Mouse (Mus musculus): Measurements from ENCODE around the gene Usp40. TPM values are rescaled to one million over a fixed set of nuclear protein-coding genes. Genes with fewer than 3 reads are reported as not detected.
"Not testable (repeated sequence)": the region's sequence is repeated elsewhere in the genome, so short reads cannot be mapped to it uniquely, and the experiment has no call there.

Gene Usp40
- polyA plus RNA-seq (2015; fragmentation: Nextera tagmentation; extraction: Ambion mirVana), result 26.7 and 27.2 TPM in 2 replicates

DNA sequence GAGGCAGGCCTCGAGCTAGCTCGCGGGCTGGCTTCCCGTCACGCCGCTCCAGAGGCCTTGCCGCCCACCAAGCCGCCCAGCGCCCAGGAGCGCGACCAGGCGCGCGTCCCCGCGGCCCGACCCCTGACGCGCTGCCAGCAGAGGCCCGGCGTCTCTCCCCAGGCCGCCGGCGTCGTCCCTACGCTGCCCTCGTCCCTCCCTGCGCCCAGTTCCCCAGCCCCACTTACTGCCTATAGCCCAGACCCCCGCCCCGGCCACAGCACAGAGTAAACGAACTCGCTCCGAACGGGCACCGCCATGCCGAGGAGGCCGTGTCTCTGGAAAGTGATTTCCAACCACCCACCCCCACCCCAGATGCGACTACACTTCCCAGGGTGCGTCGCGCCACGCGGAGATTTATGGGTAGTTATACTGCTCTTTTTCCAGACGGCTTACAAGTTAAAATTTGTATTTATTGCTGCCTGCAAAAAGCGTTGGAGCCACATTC lies at the start of gene Usp40:
Gene Usp40, minus strand, starts transcription at position 341 of the 487 bp plus-strand sequence.
- Histone ChIP-seq H3K9ac (replicated peaks) (peak within 1 kb of the TSS; percentile 92), H3K4me2 (replicated peaks) (peak within 1 kb of the TSS; percentile 63), H3K27ac (replicated peaks) (peak within 1 kb of the TSS; percentile 94), H3K27me3 (no peaks in the 10 kb centered on the region), H3K36me3 (no peaks in the 10 kb centered on the region; the same call in 1 of the 2 replicates), H3K4me1 (peaks cover 21% of the 10 kb centered on the region), H3K9me3 (no peaks in the 10 kb centered on the region), H3K4me3 (peak within 1 kb of the TSS; percentile 82)
- ATAC-seq (replicated peaks), result peak; percentile 98
- WGBS, result under 1% methylated on average over 42 of the region's 45 CpGs

DNA sequence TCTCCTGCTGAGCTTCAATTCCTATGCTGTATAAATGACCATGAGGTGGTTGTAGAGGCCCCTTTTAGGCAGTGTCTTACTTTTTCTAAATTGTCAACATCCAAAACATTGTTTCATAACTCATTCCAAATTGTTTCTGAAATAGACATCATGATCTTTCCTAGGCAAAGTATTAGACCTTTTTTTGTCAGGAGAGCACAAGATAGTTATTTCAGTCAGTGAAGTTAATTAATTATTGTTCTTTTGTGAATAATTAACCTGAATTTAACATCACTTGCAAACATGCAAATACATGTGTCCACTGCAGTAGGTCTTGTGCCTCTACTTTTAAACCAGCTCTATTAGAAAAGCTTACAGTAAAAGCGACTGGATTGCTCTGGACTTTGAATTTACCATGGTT lies 46.7 kb upstream of the Usp40 start, which contains the start of gene Ugt1a10:
Gene Ugt1a10, plus strand, starts transcription at position 301 of the 400 bp plus-strand sequence.
- Histone ChIP-seq H3K27me3 (no peaks in the 10 kb centered on the region), H3K4me3 (no peak within 1 kb of the TSS), H3K9ac (replicated peaks) (no peak within 1 kb of the TSS), H3K4me2 (replicated peaks) (no peak within 1 kb of the TSS), H3K36me3 (no peaks in the 10 kb centered on the region), H3K4me1 (no peaks in the 10 kb centered on the region), H3K27ac (replicated peaks) (no peak within 1 kb of the TSS), H3K9me3 (no peaks in the 10 kb centered on the region)
- no peak for ATAC-seq (replicated peaks)
- 75% methylated on average over 1 of the region's 1 CpGs for WGBS

DNA sequence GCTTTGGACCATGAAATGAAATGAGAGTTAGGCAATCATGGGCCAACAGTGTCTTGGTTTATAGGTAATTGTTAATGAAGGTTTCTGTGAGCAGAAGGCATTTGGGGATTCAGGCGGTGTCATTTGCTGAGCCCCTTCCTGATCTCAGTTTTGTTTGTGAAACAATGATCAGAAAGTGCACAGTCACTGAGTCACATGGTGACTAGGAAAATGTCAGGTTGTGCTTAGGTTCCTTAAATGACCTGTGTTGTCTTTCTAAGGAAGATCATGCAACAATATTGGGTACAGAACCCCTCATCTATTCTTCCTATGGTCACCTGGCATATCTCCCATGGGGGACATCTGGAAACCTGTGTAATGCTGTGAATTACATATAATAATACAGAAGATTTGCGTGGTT lies 39.1 kb upstream of the Usp40 start:
- H3K9me3 ChIP-seq; H3K4me3 ChIP-seq; H3K4me2 ChIP-seq (replicated peaks); ATAC-seq (replicated peaks); H3K9ac ChIP-seq (replicated peaks); H3K4me1 ChIP-seq; H3K27me3 ChIP-seq; H3K36me3 ChIP-seq; H3K27ac ChIP-seq (replicated peaks): not testable (repeated sequence)
- WGBS, result 79% methylated on average over 2 of the region's 2 CpGs

DNA sequence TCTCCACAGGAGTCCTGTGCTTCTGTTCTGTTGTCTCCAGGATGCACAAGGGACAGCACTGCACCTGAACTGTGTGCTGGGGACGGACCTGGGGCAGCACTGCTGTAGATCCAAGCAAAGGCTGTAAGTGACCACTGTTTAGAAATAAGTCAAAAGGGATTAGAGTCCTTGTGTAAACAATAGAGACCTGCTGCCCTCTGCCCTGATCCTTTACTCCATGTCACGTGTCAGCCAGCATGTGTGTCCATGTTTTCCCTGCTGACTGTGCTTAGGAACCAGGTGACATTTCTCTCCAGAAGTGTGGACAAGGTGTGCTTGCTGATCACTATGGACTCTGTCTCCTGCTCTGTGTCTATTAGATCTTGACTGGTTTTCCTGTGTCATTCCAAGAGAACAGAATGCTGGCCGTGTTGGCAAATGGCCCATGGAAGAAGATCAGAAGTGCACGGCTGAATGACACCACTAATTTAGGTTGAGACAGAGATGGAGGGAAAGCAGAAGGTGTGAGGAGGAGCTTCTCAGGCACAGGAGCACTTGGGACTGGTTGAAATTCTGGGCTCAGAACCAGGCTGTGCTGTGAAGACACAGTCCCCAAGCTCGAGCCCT lies 36.6 kb upstream of the Usp40 start:
- not testable (repeated sequence) for ATAC-seq (replicated peaks); H3K4me3 ChIP-seq; H3K27ac ChIP-seq (replicated peaks); H3K4me1 ChIP-seq; H3K27me3 ChIP-seq; H3K4me2 ChIP-seq (replicated peaks); H3K9me3 ChIP-seq; H3K36me3 ChIP-seq; H3K9ac ChIP-seq (replicated peaks)
- WGBS, result 79% methylated on average over 4 of the region's 5 CpGs

DNA sequence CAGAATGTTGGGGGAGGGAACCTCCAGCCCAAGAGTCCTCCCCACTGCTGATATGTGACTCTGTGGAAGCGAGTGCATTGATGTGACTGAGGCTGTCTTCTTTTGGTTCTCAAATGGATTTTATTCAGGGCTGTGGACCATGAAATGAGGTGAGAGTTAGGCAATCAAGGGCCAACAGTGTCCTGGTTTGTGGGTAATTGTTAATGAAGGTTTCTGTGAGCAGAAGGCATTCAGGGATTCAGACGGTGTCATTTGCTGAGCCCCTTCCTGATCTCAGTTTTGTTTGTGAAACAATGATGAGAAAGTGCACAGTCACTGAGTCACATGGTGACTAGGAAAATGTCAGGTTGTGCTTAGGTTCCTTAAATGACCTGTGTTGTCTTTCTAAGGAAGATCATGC lies 34.7 kb upstream of the Usp40 start:
- not testable (repeated sequence) for H3K27me3 ChIP-seq; H3K4me1 ChIP-seq; H3K9me3 ChIP-seq; H3K4me2 ChIP-seq (replicated peaks); H3K9ac ChIP-seq (replicated peaks); H3K27ac ChIP-seq (replicated peaks); ATAC-seq (replicated peaks); H3K36me3 ChIP-seq; H3K4me3 ChIP-seq
- WGBS, result 32% methylated on average over 1 of the region's 2 CpGs

DNA sequence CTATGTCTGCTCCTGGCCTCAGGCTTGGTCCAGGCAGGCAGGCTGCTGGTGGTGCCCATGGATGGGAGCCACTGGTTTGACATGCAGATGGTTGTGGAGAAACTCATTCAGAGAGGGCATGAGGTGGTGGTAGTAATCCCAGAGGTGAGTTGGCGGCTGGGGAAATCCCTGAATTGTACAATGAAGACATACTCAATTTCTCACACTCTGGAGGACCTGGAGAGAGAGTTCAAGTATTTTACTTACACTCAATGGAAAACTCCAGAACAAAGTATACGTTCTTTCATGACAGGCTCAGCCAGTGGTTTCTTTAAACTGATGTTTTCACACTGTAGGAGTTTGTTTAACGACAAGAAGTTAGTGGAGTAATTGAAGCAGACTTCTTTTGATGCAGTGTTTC lies 16.9 kb upstream of the Usp40 start:
- WGBS, result 57% methylated on average over 3 of the region's 3 CpGs
- H3K9ac ChIP-seq (replicated peaks); H3K9me3 ChIP-seq; H3K4me1 ChIP-seq; H3K4me2 ChIP-seq (replicated peaks); H3K4me3 ChIP-seq; ATAC-seq (replicated peaks); H3K27me3 ChIP-seq; H3K36me3 ChIP-seq; H3K27ac ChIP-seq (replicated peaks): not testable (repeated sequence)

DNA sequence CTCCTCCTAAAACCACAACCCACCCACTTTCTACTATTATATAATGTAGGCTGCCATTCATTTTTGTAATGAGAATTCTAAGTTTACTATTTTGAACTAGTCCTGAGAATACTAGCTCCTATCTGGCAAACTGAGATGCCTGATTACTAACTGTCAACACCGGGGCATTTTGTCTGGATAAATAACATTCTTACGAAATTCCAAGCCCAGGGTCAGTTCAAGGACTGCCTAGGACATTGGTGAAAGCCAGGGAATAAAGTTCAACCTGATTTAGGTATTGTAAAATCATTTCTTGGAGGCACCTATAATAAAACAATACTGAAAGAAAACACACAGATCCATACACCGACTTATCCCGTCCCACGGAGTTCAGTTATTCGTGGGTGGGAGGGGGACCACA lies 7.0 kb upstream of the Usp40 start:
- Histone ChIP-seq H3K4me1 (no peaks in the 10 kb centered on the region), H3K9me3 (no peaks in the 10 kb centered on the region), H3K4me3 (no peak overlapping the region), H3K27me3 (no peaks in the 10 kb centered on the region), H3K4me2 (replicated peaks) (no peak overlapping the region), H3K9ac (replicated peaks) (no peak overlapping the region), H3K27ac (replicated peaks) (no peak overlapping the region), H3K36me3 (no peaks in the 10 kb centered on the region)
- WGBS, result 91% methylated on average over 6 of the region's 6 CpGs
- ATAC-seq (replicated peaks), result no peak

DNA sequence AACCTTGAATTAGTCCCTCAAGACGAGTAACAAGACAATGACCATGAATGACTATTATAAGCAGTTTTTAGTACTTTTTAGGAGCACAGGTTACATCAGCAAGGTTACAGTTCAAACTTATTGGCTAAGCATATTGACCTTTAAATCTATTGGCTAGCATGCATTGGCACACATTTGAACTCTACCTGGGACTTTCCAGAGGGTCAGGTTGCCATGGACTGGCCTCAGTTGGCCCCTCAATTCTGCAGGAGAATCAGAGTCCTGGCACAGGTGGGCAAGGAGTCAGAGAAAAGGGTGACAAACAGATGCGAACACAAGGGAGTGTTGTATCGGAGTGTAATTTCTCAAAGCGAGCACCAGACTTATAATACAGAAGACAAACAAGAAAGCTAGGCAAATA lies 6.3 kb upstream of the Usp40 start:
- H3K4me2 ChIP-seq (replicated peaks), result no peak overlapping the region
- H3K9me3 ChIP-seq, result no peaks in the 10 kb centered on the region
- no peak overlapping the region for H3K27ac ChIP-seq (replicated peaks)
- H3K27me3 ChIP-seq, result no peaks in the 10 kb centered on the region
- H3K36me3 ChIP-seq, result no peaks in the 10 kb centered on the region
- H3K4me1 ChIP-seq, result no peaks in the 10 kb centered on the region
- H3K4me3 ChIP-seq, result no peak overlapping the region
- ATAC-seq (replicated peaks), result no peak
- no peak overlapping the region for H3K9ac ChIP-seq (replicated peaks)
- WGBS, result 96% methylated on average over 4 of the region's 4 CpGs

DNA sequence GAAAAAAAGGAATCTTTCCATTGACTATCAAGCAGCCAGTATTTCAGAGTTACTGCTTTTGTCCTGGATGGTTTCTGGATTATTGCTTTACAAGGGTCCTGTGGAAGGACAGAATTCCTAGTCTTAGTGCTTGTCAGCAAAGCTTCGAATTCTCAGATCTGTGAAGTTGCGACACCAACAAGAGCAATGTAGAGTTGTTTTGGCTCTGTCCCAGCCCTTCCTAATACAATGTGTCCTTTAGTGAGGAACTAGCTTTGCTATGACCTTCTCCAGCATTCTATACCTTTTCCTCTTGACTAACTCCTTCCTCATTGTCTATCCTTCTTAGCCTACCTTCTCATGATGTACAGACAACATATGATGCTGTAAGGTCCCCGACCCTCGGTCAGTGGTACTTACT lies 5.8 kb upstream of the Usp40 start:
- Histone ChIP-seq H3K27ac (replicated peaks) (no peak overlapping the region), H3K36me3 (no peaks in the 10 kb centered on the region), H3K9me3 (no peaks in the 10 kb centered on the region), H3K4me2 (replicated peaks) (no peak overlapping the region), H3K9ac (replicated peaks) (no peak overlapping the region), H3K4me1 (no peaks in the 10 kb centered on the region), H3K27me3 (no peaks in the 10 kb centered on the region), H3K4me3 (no peak overlapping the region)
- ATAC-seq (replicated peaks), result no peak
- 93% methylated on average over 4 of the region's 4 CpGs for WGBS

DNA sequence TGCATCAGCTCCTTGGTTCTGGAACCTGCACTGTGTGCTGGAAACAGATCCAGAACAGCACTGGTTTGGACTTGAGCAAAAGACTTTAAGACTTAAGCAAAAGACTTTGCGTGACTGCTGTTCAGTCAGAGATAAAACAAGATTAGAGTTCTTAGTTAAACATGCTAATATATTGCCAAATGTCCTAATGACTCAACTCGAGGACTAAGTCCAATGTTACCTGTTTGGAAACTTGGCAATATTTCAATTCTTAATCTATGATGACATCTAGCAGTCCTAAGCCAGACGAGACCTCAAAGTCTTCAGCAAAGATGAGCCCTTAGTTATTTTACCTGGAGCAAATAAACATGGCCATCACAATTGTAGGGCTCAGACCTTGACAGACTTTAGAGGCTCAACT lies 5.4 kb upstream of the Usp40 start:
- Histone ChIP-seq H3K36me3 (no peaks in the 10 kb centered on the region), H3K27me3 (no peaks in the 10 kb centered on the region), H3K4me1 (peaks cover 2% of the 10 kb centered on the region; the same call in 1 of the 2 replicates), H3K9ac (replicated peaks) (no peak overlapping the region), H3K27ac (replicated peaks) (no peak overlapping the region), H3K4me3 (no peak overlapping the region), H3K9me3 (no peaks in the 10 kb centered on the region), H3K4me2 (replicated peaks) (no peak overlapping the region)
- ATAC-seq (replicated peaks), result no peak
- 76% methylated on average over 3 of the region's 3 CpGs for WGBS

DNA sequence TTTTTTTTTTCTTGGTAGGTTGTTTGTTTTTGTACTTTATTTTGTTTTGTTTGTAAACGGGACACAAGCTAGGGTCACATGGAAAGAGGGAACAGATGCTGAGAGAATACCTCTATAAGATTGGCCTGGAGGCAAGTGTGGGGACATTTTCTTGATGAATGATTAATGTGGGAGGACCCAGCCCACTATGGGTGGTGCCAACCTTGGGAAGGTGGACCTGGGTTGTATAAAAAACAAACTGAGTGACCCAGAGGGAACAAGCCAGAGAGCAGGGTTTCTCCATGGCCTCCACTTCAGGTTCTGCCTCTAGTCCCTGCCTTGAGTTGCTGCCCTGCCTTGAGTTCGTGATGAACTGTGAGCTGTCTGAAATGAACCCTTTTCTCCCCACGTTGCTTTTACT lies 1.2 kb upstream of the Usp40 start:
- ATAC-seq (replicated peaks), result no peak
- WGBS, result 74% methylated on average over 3 of the region's 3 CpGs
- Histone ChIP-seq H3K4me1 (peaks cover 21% of the 10 kb centered on the region), H3K4me3 (no peak overlapping the region), H3K9me3 (no peaks in the 10 kb centered on the region), H3K36me3 (no peaks in the 10 kb centered on the region), H3K27me3 (no peaks in the 10 kb centered on the region), H3K4me2 (replicated peaks) (no peak overlapping the region), H3K9ac (replicated peaks) (no peak overlapping the region), H3K27ac (replicated peaks) (no peak overlapping the region)

DNA sequence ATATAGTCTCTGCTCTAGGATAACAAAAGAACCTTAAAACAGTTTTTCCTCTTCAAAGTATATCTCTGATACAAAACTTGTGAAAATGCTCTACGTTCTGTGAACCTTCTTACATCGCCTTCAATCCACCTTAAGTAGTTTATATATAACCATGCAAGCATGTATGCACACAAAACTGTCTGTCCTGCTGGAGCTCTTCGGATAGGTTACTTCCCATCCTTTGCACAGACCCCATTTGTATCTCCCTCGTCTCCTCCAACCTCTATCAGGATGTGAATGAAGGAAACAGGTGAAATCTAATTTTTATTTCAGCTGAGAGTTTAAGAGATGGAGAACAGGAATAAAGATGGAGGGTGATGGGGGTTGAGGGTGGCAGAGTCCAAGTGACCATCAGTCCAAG lies 384 bp upstream of the Usp40 start:
- Histone ChIP-seq H3K36me3 (no peaks in the 10 kb centered on the region; the same call in 1 of the 2 replicates), H3K9ac (replicated peaks) (peak overlapping the region; percentile 92), H3K4me2 (replicated peaks) (peak overlapping the region; percentile 63), H3K9me3 (no peaks in the 10 kb centered on the region), H3K4me3 (peak overlapping the region; percentile 82), H3K27ac (replicated peaks) (no peak overlapping the region), H3K27me3 (no peaks in the 10 kb centered on the region), H3K4me1 (peaks cover 21% of the 10 kb centered on the region)
- WGBS, result 49% methylated on average over 4 of the region's 4 CpGs
- peak; percentile 60 for ATAC-seq (replicated peaks)

DNA sequence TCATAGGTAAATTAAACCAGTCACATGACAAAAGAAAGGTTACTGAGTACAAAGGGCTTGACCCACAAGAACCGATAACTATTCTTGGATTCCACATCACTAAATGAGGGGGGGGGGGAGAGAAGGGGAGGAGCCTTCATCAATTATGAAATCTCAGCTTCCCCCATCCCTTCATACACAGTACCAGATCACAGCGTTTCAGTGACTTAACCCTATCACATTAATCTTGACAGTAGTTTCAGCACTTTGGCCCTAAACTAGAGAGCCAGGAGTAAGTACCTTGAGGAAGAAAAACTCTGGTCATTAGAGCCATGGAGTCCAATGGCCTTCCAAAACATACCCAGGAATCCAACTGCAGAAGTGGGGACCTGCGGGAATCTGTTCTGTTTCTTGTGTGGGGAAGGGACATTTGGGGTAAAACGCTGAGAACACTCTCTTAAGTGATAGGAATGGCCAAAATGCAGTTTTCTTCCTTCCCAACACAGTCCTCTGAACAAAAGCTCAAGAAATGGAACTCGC lies 600 bp downstream of the Usp40 start:
- peak; percentile 47 for ATAC-seq (replicated peaks)
- peaks cover 21% of the 10 kb centered on the region for H3K4me1 ChIP-seq
- WGBS, result 2% methylated on average over 5 of the region's 5 CpGs
- peaks cover 2% of the 10 kb centered on the region; the same call in 1 of the 2 replicates for H3K36me3 ChIP-seq
- peak overlapping the region; percentile 63 for H3K4me2 ChIP-seq (replicated peaks)
- H3K4me3 ChIP-seq, result peak overlapping the region; percentile 82
- no peaks in the 10 kb centered on the region for H3K27me3 ChIP-seq
- peak overlapping the region; percentile 92 for H3K9ac ChIP-seq (replicated peaks)
- peak overlapping the region; percentile 94 for H3K27ac ChIP-seq (replicated peaks)
- H3K9me3 ChIP-seq, result no peaks in the 10 kb centered on the region
